Mouse (Mus musculus) hindbrain, embryonic 14.5 days (tissue): ENCODE results near the gene Slc12a5. TPM values are rescaled to one million over a fixed set of nuclear protein-coding genes. Genes with fewer than 3 reads are reported as not detected.

Experiments used
- ATAC-seq: fragments of 200-750 bp; cut with Nextera tagmentation; 2 replicates; pipeline ENCODE4 v1.8.0; 2017; ENCODE audit warnings: moderate number of reproducible peaks, mild to moderate bottlenecking, moderate TSS enrichment, moderate library complexity; ENCODE audit not compliant: low FRiP score
- DNase-seq: peaks from one replicate; pipeline ENCODE4 v3.0.0-alpha.2; 2015; ENCODE audit warnings: low spot score
- H3K27ac ChIP-seq: fragments of 300-500 bp; sonication (generic); 2 replicates; pipeline ENCODE4 v1.5.1; 2014; ENCODE audit warnings: mild to moderate bottlenecking, moderate library complexity
- H3K27me3 ChIP-seq: fragments of 300-500 bp; sonication (generic); 2 replicates; pipeline ENCODE4 v1.6.1; 2014; ENCODE audit warnings: mild to moderate bottlenecking, low read length, mixed read lengths; ENCODE audit not compliant: control insufficient read depth, insufficient read depth
- H3K36me3 ChIP-seq: fragments of 300-500 bp; sonication (generic); replicated peaks from 2 replicates; pipeline ENCODE4 v1.6.1; 2014; ENCODE audit not compliant: control insufficient read depth, insufficient read depth
- H3K4me1 ChIP-seq: fragments of 300-500 bp; sonication (generic); replicated peaks from 2 replicates; pipeline ENCODE4 v1.6.1; 2014; ENCODE audit warnings: antibody characterized with exemption, low read length, mixed read lengths; ENCODE audit not compliant: control insufficient read depth, insufficient read depth
- H3K4me2 ChIP-seq: fragments of 300-500 bp; sonication (generic); replicated peaks from 2 replicates; pipeline ENCODE4 v1.6.1; 2014; ENCODE audit warnings: mild to moderate bottlenecking, moderate library complexity
- H3K4me3 ChIP-seq: fragments of 300-500 bp; sonication (generic); replicated peaks from 2 replicates; pipeline ENCODE4 v1.5.1; 2014; ENCODE audit warnings: mild to moderate bottlenecking, low read length
- H3K9ac ChIP-seq: fragments of 300-500 bp; sonication (generic); 2 replicates; pipeline ENCODE4 v1.6.1; 2014
- H3K9me3 ChIP-seq: fragments of 300-500 bp; sonication (generic); 2 replicates; pipeline ENCODE4 v1.6.1; 2016; ENCODE audit warnings: low read length; ENCODE audit not compliant: control insufficient read depth
- WGBS: fragments of 180-500 bp; shearing (Covaris S2); extraction: QIAGEN DNeasy Blood & Tissue Kit; methylation state at CpG from one replicate; pipeline ENCODE4 v1.1.7; 2014; 5-methylcytosine and 5-hydroxymethylcytosine counted together
- polyA plus RNA-seq: library from polyadenylated mRNA; unstranded; fragments of >200 nt; fragmentation: Nextera tagmentation; extraction: Ambion mirVana; gene quantifications from 2 replicates; pipeline ENCODE4 v1.2.1, GENCODE M21; 2014

Gene Slc12a5
- polyA plus RNA-seq, 1 experiment from 2014 or later: 62.1 TPM

DNA sequence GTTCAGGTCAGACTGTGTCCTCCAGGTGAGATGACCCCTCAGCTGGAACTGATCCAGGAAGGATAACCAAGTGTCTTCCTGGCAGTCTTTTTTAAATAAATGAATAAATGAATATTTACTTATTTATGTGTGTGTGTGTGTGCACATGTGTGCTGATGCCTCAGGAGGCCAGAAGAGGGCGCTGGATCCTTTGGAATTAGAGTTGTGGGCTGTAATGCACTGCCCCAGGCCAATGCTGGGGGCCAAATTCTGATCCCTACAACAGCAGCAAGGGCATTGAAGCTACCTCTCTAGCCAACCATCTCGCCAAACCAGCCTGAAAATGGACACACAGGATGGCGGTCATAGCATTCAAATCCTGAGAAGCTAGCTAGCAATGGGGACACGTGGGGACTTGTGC, 4.9 kb upstream of the Slc12a5 start:
- DNase-seq (no peak), ATAC-seq (no peak)
- WGBS: 79% methylated on average over 4 of the region's 4 CpGs
- H3K4me2 ChIP-seq: no peak overlapping the region
- H3K4me1 ChIP-seq: 0 out of 2 replicates have a peak, but pooled peaks cover 6% of the 10 kb centered on the region
- peaks cover 30% of the 10 kb centered on the region for H3K27me3 ChIP-seq
- no peaks in the 10 kb centered on the region for H3K9me3 ChIP-seq
- H3K4me3 ChIP-seq: no peak overlapping the region
- no peaks in the 10 kb centered on the region for H3K36me3 ChIP-seq
- no peak overlapping the region for H3K27ac ChIP-seq
- H3K9ac ChIP-seq: no peak overlapping the region

GRCm38 (mm10) chr2:164956195-164956594, 4.4 kb upstream of the Slc12a5 start:
- DNase-seq: no peak
- Histone ChIP-seq H3K9ac (no peak overlapping the region), H3K9me3 (no peaks in the 10 kb centered on the region), H3K4me2 (no peak overlapping the region), H3K4me1 (peaks cover 8% of the 10 kb centered on the region; the same call in 1 of the 2 replicates), H3K4me3 (no peak overlapping the region), H3K36me3 (no peaks in the 10 kb centered on the region), H3K27me3 (peaks cover 25% of the 10 kb centered on the region), H3K27ac (no peak overlapping the region)
- ATAC-seq: no peak
- WGBS: 74% methylated on average over 5 of the region's 5 CpGs

DNA sequence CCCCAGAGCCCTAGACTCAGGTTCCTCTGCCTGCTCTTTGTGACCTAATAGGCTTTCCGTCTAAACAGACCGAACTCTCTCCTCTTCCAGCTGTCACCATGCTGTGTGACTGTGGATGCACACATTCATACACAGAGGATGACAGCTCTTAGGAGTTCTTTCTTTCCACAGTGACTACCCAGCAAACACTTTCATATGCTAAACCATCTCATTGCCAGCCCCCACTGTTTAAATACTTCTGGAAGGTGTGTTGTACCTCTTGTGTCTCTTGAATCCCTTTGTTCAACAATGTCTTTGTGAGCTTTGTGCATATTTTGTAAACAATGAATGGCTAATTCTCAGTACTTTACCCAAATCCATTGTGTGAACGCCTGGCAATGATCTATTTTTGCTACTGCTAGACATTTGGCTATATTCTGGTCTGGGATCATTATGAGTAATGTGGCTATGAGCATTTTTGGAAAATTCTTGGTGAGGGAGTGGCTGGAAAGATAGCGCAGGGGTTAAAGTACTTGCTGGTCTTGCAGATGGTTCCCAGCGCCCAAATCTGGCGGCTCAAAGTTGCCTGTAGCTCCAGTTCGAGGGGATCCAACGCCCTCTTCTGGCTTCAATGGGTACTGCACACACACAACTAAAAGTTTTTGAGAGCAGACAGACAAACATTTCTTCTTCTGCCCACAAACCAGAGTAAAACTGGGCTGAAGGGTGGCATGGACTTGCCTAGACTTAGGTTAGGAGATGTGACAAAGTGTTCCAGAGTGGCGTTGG, 2.9 kb upstream of the Slc12a5 start:
- Histone ChIP-seq H3K9ac (no peak overlapping the region), H3K4me1 (peaks cover 16% of the 10 kb centered on the region; the same call in 1 of the 2 replicates), H3K4me3 (no peak overlapping the region), H3K4me2 (no peak overlapping the region), H3K27me3 (peaks cover 10% of the 10 kb centered on the region; the same call in 1 of the 2 replicates), H3K9me3 (no peaks in the 10 kb centered on the region), H3K36me3 (no peaks in the 10 kb centered on the region), H3K27ac (no peak overlapping the region)
- 65% methylated on average over 9 of the region's 9 CpGs for WGBS
- ATAC-seq (no peak), DNase-seq (no peak)

- peak; percentile 72 for DNase-seq
- H3K36me3 ChIP-seq: no peaks in the 10 kb centered on the region
- ATAC-seq: no peak
- H3K9me3 ChIP-seq: no peaks in the 10 kb centered on the region
- peaks cover 42% of the 10 kb centered on the region for H3K4me1 ChIP-seq
- 6% methylated on average over 17 of the region's 17 CpGs for WGBS
- H3K4me2 ChIP-seq: peak overlapping the region; percentile 69
- peak overlapping the region; percentile 58 for H3K9ac ChIP-seq
- H3K27ac ChIP-seq: peak overlapping the region; percentile 45; the same call in 1 of the 2 replicates
- H3K27me3 ChIP-seq: peaks cover 5% of the 10 kb centered on the region; the same call in 1 of the 2 replicates
- peak overlapping the region; percentile 55 for H3K4me3 ChIP-seq
These were observed 1.0 kb downstream of the Slc12a5 start for GRCm38 (mm10) chr2:164961506-164962182.

- Histone ChIP-seq H3K4me1 (peaks cover 42% of the 10 kb centered on the region), H3K27ac (0 out of 2 replicates have a peak overlapping the region, but pooled peaks have one; percentile 14), H3K4me2 (no peak overlapping the region), H3K9ac (no peak overlapping the region), H3K27me3 (peaks cover 10% of the 10 kb centered on the region), H3K9me3 (no peaks in the 10 kb centered on the region), H3K36me3 (no peaks in the 10 kb centered on the region), H3K4me3 (0 out of 2 replicates have a peak overlapping the region, but pooled peaks have one; percentile 55)
- WGBS: 50% methylated on average over 7 of the region's 7 CpGs
- DNase-seq (no peak), ATAC-seq (no peak)
These were observed 1.6 kb downstream of the Slc12a5 start for GRCm38 (mm10) chr2:164962183-164962580.

DNA sequence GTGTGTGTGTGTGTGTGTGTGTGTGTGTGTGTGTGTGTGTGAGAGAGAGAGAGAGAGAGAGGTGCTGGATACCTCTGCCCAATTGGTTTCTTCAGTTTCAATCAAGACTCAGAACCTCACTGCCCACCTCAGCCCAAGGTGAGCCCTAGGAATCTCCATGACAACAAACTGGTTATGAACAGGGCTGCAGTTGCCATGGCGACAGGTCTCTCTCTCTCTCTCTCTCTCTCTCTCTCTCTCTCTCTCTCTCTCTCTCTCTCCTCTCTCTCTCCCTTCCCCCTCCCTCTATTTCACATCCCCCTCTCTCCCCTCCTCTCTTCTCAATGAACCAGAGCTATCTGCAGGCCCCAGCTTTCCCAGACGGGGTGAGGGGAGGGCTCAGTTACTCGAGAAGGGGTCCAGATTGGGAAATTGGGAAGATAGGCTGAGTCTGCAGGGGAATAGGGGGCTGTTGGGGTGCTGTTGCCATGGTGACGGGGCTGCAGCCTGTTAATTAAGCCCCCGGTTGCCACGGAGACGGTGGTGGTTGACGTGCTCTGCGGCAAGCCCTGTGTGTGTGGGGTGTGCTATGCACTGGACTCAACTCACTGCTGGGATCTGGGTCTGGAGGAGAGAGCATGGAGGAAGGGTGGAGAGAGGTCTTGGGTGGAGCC, 3.8 kb downstream of the Slc12a5 start:
- H3K27ac ChIP-seq: peak overlapping the region; percentile 89
- H3K9ac ChIP-seq: peak overlapping the region; percentile 35; the same call in 1 of the 2 replicates
- DNase-seq (peak; percentile 79), ATAC-seq (peak; percentile 55)
- H3K9me3 ChIP-seq: no peaks in the 10 kb centered on the region
- 0 out of 2 replicates have a peak overlapping the region, but pooled peaks have one; percentile 11 for H3K4me3 ChIP-seq
- WGBS: 12% methylated on average over 9 of the region's 9 CpGs
- H3K27me3 ChIP-seq: peaks cover 22% of the 10 kb centered on the region
- H3K36me3 ChIP-seq: no peaks in the 10 kb centered on the region
- H3K4me1 ChIP-seq: peaks cover 45% of the 10 kb centered on the region
- H3K4me2 ChIP-seq: peak overlapping the region; percentile 44

- no peaks in the 10 kb centered on the region for H3K36me3 ChIP-seq
- peak overlapping the region; percentile 35; the same call in 1 of the 2 replicates for H3K9ac ChIP-seq
- no peak for DNase-seq
- ATAC-seq: no peak
- H3K4me1 ChIP-seq: peaks cover 51% of the 10 kb centered on the region
- H3K9me3 ChIP-seq: no peaks in the 10 kb centered on the region
- H3K4me3 ChIP-seq: 0 out of 2 replicates have a peak overlapping the region, but pooled peaks have one; percentile 11
- 62% methylated on average over 1 of the region's 1 CpGs for whole genome bisulfite sequencing
- peak overlapping the region; percentile 44 for H3K4me2 ChIP-seq
- peaks cover 25% of the 10 kb centered on the region for H3K27me3 ChIP-seq
- peak overlapping the region; percentile 89 for H3K27ac ChIP-seq
These were observed 4.4 kb downstream of the Slc12a5 start for GRCm38 (mm10) chr2:164964981-164965380.

DNA sequence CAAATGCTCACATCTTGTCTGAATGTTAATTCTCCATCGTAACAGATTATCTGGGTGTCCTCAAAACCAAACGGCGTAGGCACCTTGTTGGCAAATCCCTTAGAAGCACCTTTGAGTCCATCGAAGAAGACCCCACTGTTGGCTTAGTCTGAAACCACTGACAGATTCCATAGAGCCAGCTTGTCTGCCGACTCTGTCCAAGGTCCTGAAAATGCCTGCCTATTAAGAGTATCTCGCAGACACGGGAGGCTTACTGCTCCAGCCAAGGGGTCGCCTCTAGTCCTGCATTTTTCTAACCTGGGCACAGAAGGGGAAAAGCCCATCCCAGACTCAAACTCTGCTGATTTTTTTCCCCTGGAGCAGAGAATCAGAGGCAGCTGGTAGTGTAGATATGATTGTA, 5.8 kb downstream of the Slc12a5 start:
- no peak for DNase-seq
- Histone ChIP-seq H3K4me2 (no peak overlapping the region), H3K27me3 (peaks cover 25% of the 10 kb centered on the region), H3K9ac (no peak overlapping the region), H3K4me1 (peaks cover 61% of the 10 kb centered on the region), H3K9me3 (no peaks in the 10 kb centered on the region), H3K27ac (no peak overlapping the region), H3K4me3 (no peak overlapping the region), H3K36me3 (no peaks in the 10 kb centered on the region)
- no peak for ATAC-seq
- 30% methylated on average over 8 of the region's 8 CpGs for WGBS

GRCm38 (mm10) chr2:164967193-164967592, 6.6 kb downstream of the Slc12a5 start:
- Histone ChIP-seq H3K4me2 (peak overlapping the region; percentile 57), H3K36me3 (no peaks in the 10 kb centered on the region), H3K4me1 (peaks cover 61% of the 10 kb centered on the region), H3K4me3 (no peak overlapping the region; the same call in 1 of the 2 replicates), H3K27ac (peak overlapping the region; percentile 91), H3K27me3 (peaks cover 25% of the 10 kb centered on the region), H3K9me3 (no peaks in the 10 kb centered on the region), H3K9ac (peak overlapping the region; percentile 80; the same call in 1 of the 2 replicates)
- no peak for DNase-seq
- no peak for ATAC-seq
- 5% methylated on average over 6 of the region's 6 CpGs for WGBS
